Mouse (Mus musculus) liver, embryonic 16.5 days (tissue): Measurements from ENCODE around the gene Sned1. TPM values are rescaled to one million over a fixed set of nuclear protein-coding genes. Genes with fewer than 3 reads are reported as not detected.
A peak's percentile ranks its signal among the peaks of the same experiment; 100 is the strongest.
"Not testable (repeated sequence)": the region's sequence is repeated elsewhere in the genome, so short reads cannot be mapped to it uniquely, and the experiment has no call there.

Experiments used
- ATAC-seq: fragments of 200-750 bp; cut with Nextera tagmentation; 2 replicates; pipeline ENCODE4 v1.8.0; 2017; ENCODE audit warnings: low read depth, mild to moderate bottlenecking, moderate number of reproducible peaks, moderate library complexity
- H3K27ac ChIP-seq: fragments of 300-500 bp; sonication (generic); 2 replicates; pipeline ENCODE4 v1.5.1; 2014; ENCODE audit warnings: mild to moderate bottlenecking, low read length
- H3K27me3 ChIP-seq: fragments of 300-500 bp; sonication (generic); 2 replicates; pipeline ENCODE4 v1.6.1; 2014; ENCODE audit warnings: low read depth, low read length, mixed read lengths; ENCODE audit not compliant: control insufficient read depth, insufficient read depth
- H3K36me3 ChIP-seq: fragments of 300-500 bp; sonication (generic); 2 replicates; pipeline ENCODE4 v1.6.1; 2014; ENCODE audit warnings: mild to moderate bottlenecking; ENCODE audit not compliant: control insufficient read depth, insufficient read depth
- H3K4me1 ChIP-seq: fragments of 300-500 bp; sonication (generic); 2 replicates; pipeline ENCODE4 v1.6.1; 2014; ENCODE audit warnings: low read depth, low read length, mixed read lengths; ENCODE audit not compliant: control insufficient read depth
- H3K4me2 ChIP-seq: fragments of 300-500 bp; sonication (generic); 2 replicates; pipeline ENCODE4 v1.6.1; 2014; ENCODE audit warnings: low read depth, low read length, mixed read lengths
- H3K4me3 ChIP-seq: fragments of 300-500 bp; sonication (generic); 2 replicates; pipeline ENCODE4 v1.5.1; 2014; ENCODE audit warnings: low read depth, mild to moderate bottlenecking, low read length
- H3K9ac ChIP-seq: fragments of 300-500 bp; sonication (generic); 2 replicates; pipeline ENCODE4 v1.6.1; 2014; ENCODE audit warnings: low read depth, low read length
- H3K9me3 ChIP-seq: fragments of 300-500 bp; sonication (generic); replicated peaks from 2 replicates; pipeline ENCODE4 v1.6.1; 2016; ENCODE audit warnings: low read length; ENCODE audit not compliant: control insufficient read depth
- WGBS: fragments of 180-500 bp; shearing (Covaris S2); extraction: QIAGEN DNeasy Blood & Tissue Kit; methylation state at CpG from one replicate; pipeline ENCODE4 v1.1.7; 2014; ENCODE audit not compliant: insufficient replicate concordance; 5-methylcytosine and 5-hydroxymethylcytosine counted together
- polyA plus RNA-seq: library from polyadenylated mRNA; unstranded; fragments of >200 nt; fragmentation: Nextera tagmentation; extraction: Ambion mirVana; gene quantifications from 2 replicates; pipeline ENCODE4 v1.2.1, GENCODE M21; 2015

Gene Sned1
- polyA plus RNA-seq, 1 experiment from 2014 or later = 0.19 TPM

DNA sequence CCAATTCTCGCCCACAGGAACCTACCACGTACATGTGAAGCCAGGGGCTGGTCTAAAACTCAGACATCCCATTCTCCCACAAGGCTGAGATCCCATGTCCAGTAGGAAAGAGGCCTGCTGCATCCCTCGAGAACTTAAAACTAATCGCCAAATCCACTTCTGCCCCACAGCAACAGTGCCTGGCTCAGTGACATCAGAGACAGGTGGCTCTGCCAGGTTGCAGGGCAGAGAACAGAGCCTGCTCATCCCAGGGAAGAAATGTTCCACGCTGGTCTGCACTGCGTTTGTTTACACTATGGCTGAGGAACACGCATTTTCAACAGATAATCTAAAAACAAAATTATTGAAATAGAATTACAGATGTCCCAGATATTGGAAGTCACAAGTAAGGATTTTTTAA, 41.4 kb downstream of the Sned1 start:
- WGBS = 54% methylated on average over 7 of the region's 7 CpGs
- ATAC-seq = no peak

DNA sequence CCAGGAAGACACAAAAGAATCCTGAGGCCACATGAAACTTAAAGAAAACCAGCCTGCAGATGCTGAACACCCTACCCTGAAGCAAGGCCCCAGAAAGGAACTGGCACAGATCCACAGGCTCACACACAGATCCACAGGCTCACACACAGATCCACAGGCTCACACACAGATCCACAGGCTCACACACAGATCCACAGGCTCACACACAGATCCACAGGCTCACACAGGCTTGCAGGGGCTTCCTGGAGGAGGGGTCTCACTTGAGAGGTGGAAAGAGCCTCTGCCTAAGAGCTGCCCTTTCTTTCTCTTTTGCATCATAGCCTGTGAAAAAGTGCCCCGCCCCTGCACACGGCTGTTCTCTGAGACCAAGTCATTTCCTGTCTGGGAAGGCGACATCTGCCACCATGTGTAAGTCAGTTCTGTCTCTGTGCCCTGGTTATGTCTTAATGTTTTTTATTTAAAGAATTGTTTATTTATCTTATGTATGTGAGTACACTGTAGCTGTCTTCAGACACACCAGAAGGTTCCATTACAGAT, 54.1 kb downstream of the Sned1 start:
- Histone ChIP-seq H3K9me3 (no peaks in the 10 kb centered on the region), H3K4me2 (no peak overlapping the region), H3K36me3 (no peaks in the 10 kb centered on the region), H3K4me3 (no peak overlapping the region), H3K4me1 (no peaks in the 10 kb centered on the region), H3K27ac (no peak overlapping the region), H3K9ac (no peak overlapping the region), H3K27me3 (no peaks in the 10 kb centered on the region)
- ATAC-seq = no peak
- WGBS = 9% methylated on average over 3 of the region's 3 CpGs

More for the DNA sequence above, 41.4 kb downstream of the Sned1 start:
- Histone ChIP-seq H3K27ac (no peak overlapping the region), H3K9ac (no peak overlapping the region), H3K4me3 (no peak overlapping the region), H3K9me3 (no peaks in the 10 kb centered on the region), H3K36me3 (no peaks in the 10 kb centered on the region), H3K4me1 (no peaks in the 10 kb centered on the region), H3K4me2 (no peak overlapping the region), H3K27me3 (no peaks in the 10 kb centered on the region)

DNA sequence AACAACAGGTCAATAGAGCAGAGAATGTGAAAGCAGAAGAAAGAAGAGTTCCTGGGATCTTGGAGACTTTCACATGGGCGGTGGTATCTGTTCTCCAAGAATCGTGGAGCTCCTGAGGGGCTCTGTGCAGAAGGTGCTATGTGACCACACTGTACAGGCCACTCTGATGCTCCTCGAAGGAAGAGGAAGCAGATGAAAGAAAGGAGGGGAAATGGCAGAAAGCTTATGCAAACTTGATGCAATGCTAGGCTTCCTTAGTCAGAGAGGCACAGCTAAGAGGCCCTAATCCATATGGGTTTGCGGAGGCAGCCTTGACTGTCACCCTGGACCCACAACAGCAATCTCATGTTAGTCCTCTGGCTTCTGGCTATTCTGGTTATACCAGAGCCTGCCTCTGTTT, 55.3 kb downstream of the Sned1 start:
- Histone ChIP-seq H3K4me1 (no peaks in the 10 kb centered on the region), H3K27ac (no peak overlapping the region), H3K9me3 (no peaks in the 10 kb centered on the region), H3K9ac (no peak overlapping the region), H3K36me3 (no peaks in the 10 kb centered on the region; the same call in 1 of the 2 replicates), H3K4me2 (no peak overlapping the region), H3K27me3 (no peaks in the 10 kb centered on the region), H3K4me3 (no peak overlapping the region)
- 40% methylated on average over 4 of the region's 4 CpGs for WGBS
- ATAC-seq = no peak

DNA sequence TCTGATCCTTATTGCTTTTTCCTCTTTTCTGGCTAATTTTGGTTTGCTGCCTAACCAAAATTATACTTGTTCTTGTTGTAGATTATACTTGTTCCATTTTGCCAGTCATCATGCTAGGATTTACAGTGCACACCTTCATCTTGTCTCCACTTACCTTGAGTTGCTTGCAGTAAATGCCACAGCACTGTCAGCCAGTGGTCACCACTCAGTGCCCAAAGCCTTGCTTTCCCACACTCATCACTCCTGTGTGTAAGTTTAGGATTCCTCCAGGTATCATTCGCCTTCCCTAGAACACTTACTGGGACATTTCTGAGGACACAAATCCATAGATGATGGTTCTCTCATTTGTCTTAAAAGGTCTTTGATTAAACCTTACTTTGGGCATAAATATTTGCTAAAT, 56.0 kb downstream of the Sned1 start:
- Histone ChIP-seq H3K4me3 (no peak overlapping the region), H3K4me2 (no peak overlapping the region), H3K9me3 (no peaks in the 10 kb centered on the region), H3K4me1 (no peaks in the 10 kb centered on the region), H3K36me3 (no peaks in the 10 kb centered on the region; the same call in 1 of the 2 replicates), H3K27me3 (no peaks in the 10 kb centered on the region), H3K9ac (no peak overlapping the region), H3K27ac (no peak overlapping the region)
- 86% methylated on average over 1 of the region's 1 CpGs for WGBS
- ATAC-seq = no peak

DNA sequence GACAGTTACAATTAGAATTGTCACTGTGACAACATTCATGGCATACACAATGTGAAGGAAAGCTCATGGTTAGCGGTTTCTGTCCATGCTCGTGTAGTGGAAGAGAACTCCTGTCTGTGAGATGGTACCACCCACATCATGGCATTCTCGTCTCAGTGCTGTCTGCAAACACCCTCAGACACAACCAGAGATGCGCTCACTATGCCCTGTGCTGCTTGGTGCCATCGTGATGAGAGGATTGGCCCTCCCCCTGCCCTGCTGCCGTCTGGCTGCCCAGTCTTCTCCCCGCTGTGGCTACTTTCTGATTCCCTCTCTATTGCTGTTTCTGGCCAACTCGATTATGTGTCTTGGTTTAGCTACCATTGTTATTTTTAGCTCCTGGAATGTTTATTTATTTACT, 56.4 kb downstream of the Sned1 start:
- H3K9me3 ChIP-seq = no peaks in the 10 kb centered on the region
- no peak overlapping the region for H3K4me2 ChIP-seq
- H3K27me3 ChIP-seq = no peaks in the 10 kb centered on the region
- no peak overlapping the region for H3K9ac ChIP-seq
- WGBS = 68% methylated on average over 8 of the region's 8 CpGs
- H3K36me3 ChIP-seq = no peaks in the 10 kb centered on the region; the same call in 1 of the 2 replicates
- H3K27ac ChIP-seq = no peak overlapping the region
- no peaks in the 10 kb centered on the region for H3K4me1 ChIP-seq
- ATAC-seq = no peak
- no peak overlapping the region for H3K4me3 ChIP-seq

DNA sequence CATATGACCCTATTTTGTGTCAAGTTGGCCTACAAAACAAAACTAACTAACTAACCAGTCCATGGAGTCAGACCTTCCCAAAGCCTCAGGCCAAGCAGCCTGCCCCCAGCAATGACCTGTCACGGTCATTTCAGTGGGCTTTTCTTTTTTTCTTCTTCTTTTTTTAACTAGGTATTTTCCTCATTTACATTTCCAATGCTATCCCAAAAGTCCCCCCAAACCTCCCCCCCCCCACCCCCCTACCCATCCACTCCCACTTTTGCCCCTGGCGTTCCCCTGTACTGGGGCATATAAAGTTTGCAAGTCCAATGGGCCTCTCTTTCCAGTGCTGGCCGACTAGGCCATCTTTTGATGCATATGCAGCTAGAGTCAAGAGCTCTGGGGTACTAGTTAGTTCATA, 58.9 kb downstream of the Sned1 start:
- WGBS = 63% methylated on average over 3 of the region's 3 CpGs
- not testable (repeated sequence) for ATAC-seq, H3K4me3 ChIP-seq, H3K27ac ChIP-seq, H3K4me2 ChIP-seq, H3K27me3 ChIP-seq, H3K9ac ChIP-seq, H3K9me3 ChIP-seq, H3K4me1 ChIP-seq, H3K36me3 ChIP-seq

DNA sequence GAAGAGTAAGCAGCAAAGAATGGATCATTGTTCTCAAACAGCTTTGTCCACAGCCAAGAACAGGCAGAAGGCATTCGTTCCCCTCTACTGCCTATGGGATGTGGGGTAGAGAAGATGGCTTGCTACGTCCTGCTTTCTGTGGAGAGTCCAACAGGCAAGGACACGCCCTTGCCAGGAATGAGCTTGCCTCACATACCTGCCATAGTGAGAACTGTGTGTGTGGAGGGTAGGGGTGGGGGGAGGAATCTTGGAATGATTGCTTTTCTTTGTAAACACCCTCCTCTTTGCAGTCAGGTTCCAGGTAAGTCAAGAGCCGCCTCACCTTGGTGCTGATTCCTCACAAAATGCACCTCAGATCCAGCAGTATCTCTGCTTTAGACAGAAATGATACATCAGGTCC, 64.2 kb downstream of the Sned1 start:
- Histone ChIP-seq H3K4me3 (no peak overlapping the region), H3K36me3 (peaks cover 12% of the 10 kb centered on the region), H3K27me3 (no peaks in the 10 kb centered on the region), H3K27ac (no peak overlapping the region), H3K9me3 (no peaks in the 10 kb centered on the region), H3K9ac (no peak overlapping the region), H3K4me2 (no peak overlapping the region), H3K4me1 (peaks cover 4% of the 10 kb centered on the region)
- ATAC-seq = no peak
- 81% methylated on average over 4 of the region's 4 CpGs for WGBS

DNA sequence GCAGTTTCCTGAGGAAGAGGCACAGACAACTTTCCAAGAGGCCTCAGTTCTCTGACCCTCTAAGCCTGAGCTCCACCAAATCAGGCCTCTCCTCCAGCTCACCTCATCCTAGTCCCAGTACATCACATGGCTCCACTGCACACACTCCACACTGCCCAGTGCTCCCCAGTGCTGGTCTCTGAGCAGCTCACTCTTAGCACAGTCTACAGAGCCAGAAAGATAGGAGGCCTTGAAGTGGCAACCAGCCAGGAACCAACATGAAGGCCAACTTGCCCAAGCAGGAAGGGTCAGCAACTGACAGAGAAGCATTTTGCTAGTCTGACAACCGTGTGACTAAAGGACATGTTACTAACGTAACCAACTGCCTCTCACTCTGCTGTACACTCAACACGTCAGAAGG, 64.9 kb downstream of the Sned1 start:
- Histone ChIP-seq H3K27ac (no peak overlapping the region), H3K4me1 (peaks cover 8% of the 10 kb centered on the region), H3K4me3 (no peak overlapping the region), H3K9me3 (no peaks in the 10 kb centered on the region), H3K36me3 (peaks cover 12% of the 10 kb centered on the region), H3K9ac (no peak overlapping the region), H3K4me2 (no peak overlapping the region), H3K27me3 (no peaks in the 10 kb centered on the region)
- no peak for ATAC-seq
- 70% methylated on average over 3 of the region's 3 CpGs for WGBS

DNA sequence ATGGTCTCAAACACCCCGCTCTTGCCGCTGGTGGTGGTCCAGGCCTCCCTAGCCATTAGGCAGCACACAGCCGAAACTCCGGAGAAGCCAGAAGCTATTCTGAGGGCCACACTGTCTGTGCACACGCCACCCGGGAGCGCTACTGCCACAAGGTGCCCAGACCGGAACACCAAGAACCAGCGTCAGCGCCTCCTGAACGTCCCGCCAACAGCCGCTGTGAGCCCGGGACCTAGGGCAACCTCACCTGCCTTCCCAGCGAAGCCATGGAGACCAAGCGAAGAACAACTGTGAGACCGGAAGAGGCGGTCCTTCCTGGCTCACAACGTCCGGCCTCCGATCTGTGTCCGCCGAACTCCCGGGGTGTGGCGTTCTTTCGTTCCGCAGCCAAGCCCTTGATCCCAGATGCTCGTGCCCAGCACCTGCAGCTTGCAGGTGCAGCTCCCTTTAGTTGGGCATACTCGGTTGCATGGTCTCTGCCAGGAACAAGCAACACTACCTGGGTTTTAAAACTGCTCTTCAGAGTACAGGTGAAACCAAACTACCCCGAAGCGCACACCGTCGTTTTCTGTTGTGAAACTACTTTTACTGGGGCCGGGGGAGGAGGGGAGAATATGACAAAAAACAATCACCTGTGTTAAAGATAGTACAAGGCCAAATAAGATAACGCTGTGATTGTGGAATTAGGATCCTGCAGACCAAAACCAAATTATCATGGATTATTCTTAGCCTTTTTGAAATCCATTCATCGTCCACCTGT, 70.1 kb downstream of the Sned1 start, which contains the start of gene Mterf4:
Mterf4 (minus strand) TSS at position 335 of the 757 bp plus-strand sequence.
- Histone ChIP-seq H3K4me2 (peak within 1 kb of the TSS; percentile 74), H3K9ac (peak within 1 kb of the TSS; percentile 81), H3K4me3 (peak within 1 kb of the TSS; percentile 84), H3K36me3 (peaks cover 4% of the 10 kb centered on the region), H3K4me1 (peaks cover 8% of the 10 kb centered on the region), H3K27ac (peak within 1 kb of the TSS; percentile 43), H3K9me3 (no peaks in the 10 kb centered on the region), H3K27me3 (no peaks in the 10 kb centered on the region)
- peak; percentile 91 for ATAC-seq
- WGBS = 7% methylated on average over 36 of the region's 36 CpGs
